Mouse (Mus musculus): ENCODE data around the gene Radil. TPM values are rescaled to one million over a fixed set of nuclear protein-coding genes. Genes with fewer than 3 reads are reported as not detected.

The Radil gene
- polyA plus RNA-seq, 1 experiment = 0.67 TPM

DNA sequence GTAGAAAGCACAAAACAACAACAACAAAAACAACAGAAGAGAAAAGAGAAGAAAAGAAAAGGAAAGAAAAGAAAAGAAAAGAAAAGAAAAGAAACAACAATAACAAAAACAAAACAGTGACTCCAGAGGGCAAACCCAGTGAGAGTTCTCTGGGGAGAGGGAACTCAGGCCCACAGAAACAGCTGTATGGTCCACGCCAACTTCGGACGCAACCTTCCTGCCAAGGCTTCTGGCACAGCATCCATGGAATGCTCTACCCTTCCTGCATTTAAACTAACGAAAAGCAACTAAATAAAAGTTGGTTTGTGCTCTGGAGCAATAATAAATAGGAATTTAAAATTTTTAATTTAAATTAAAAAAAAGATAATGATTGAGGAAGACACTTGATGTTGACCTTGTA lies 5.8 kb upstream of the Radil start:
- Histone ChIP-seq H3K4me1 (ENCODE audit: control insufficient read depth, insufficient read depth, low read length) (no peaks in the 10 kb centered on the region), H3K4me3 (ENCODE audit: insufficient read depth, low read depth, low read length) (no peak overlapping the region), H3K27me3 (replicated peaks; ENCODE audit: control insufficient read depth, insufficient read depth, low read length) (no peaks in the 10 kb centered on the region), H3K27ac (ENCODE audit: insufficient read depth, low read depth, low read length) (no peak overlapping the region), H3K36me3 (ENCODE audit: control insufficient read depth, insufficient read depth, low read length) (no peaks in the 10 kb centered on the region)
- DNase-seq = no peak
- WGBS = 94% methylated on average over 4 of the region's 4 CpGs
- TF ChIP-seq POLR2A (IDR thresholded peaks at IDR 0.05; ENCODE audit: low read depth, low read length) (no peak), CTCF (conservative IDR thresholded peaks at IDR 0.05; ENCODE audit: insufficient read depth, insufficient read length, low read depth, low read length) (no peak)

DNA sequence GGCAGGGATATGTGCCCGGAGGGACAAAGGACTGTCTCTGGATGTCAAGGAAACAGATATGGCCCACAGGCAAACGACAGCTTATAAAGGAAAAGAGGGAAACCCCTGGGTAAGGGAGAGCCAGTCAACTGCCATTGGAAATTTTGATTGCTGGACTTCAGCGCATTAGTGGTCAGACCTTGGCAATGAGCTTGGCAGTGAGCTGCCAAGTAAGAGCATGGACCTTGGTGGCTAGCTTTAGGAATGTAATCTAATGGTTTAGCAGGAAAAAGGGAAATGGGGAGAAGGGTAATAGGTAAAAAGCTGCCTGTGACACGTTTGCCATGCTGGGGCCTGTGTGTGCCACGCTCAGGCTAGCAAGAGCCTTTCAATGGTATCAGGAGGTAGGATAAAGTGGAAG lies 5.0 kb upstream of the Radil start:
- H3K27me3 ChIP-seq (replicated peaks; ENCODE audit: control insufficient read depth, insufficient read depth, low read length) = no peaks in the 10 kb centered on the region
- DNase-seq = no peak
- no peak for TF ChIP-seq POLR2A (IDR thresholded peaks at IDR 0.05; ENCODE audit: low read depth, low read length)
- no peak for TF ChIP-seq CTCF (conservative IDR thresholded peaks at IDR 0.05; ENCODE audit: insufficient read depth, insufficient read length, low read depth, low read length)
- H3K4me1 ChIP-seq (ENCODE audit: control insufficient read depth, insufficient read depth, low read length) = no peaks in the 10 kb centered on the region
- no peak overlapping the region for H3K27ac ChIP-seq (ENCODE audit: insufficient read depth, low read depth, low read length)
- no peak overlapping the region for H3K4me3 ChIP-seq (ENCODE audit: insufficient read depth, low read depth, low read length)
- H3K36me3 ChIP-seq (ENCODE audit: control insufficient read depth, insufficient read depth, low read length) = no peaks in the 10 kb centered on the region
- 77% methylated on average over 5 of the region's 5 CpGs for WGBS

GRCm38 (mm10) chr5:142549961-142550705 lies 765 bp downstream of the Radil start:
- Histone ChIP-seq H3K4me1 (ENCODE audit: control insufficient read depth, insufficient read depth, low read length) (no peaks in the 10 kb centered on the region), H3K27me3 (replicated peaks; ENCODE audit: control insufficient read depth, insufficient read depth, low read length) (no peaks in the 10 kb centered on the region), H3K36me3 (ENCODE audit: control insufficient read depth, insufficient read depth, low read length) (no peaks in the 10 kb centered on the region), H3K27ac (ENCODE audit: insufficient read depth, low read depth, low read length) (no peak overlapping the region), H3K4me3 (ENCODE audit: insufficient read depth, low read depth, low read length) (peak overlapping the region; percentile 42)
- WGBS = 10% methylated on average over 31 of the region's 31 CpGs
- TF ChIP-seq POLR2A (IDR thresholded peaks at IDR 0.05; ENCODE audit: low read depth, low read length) (no peak), CTCF (conservative IDR thresholded peaks at IDR 0.05; ENCODE audit: insufficient read depth, insufficient read length, low read depth, low read length) (no peak)
- peak; percentile 4 for DNase-seq

DNA sequence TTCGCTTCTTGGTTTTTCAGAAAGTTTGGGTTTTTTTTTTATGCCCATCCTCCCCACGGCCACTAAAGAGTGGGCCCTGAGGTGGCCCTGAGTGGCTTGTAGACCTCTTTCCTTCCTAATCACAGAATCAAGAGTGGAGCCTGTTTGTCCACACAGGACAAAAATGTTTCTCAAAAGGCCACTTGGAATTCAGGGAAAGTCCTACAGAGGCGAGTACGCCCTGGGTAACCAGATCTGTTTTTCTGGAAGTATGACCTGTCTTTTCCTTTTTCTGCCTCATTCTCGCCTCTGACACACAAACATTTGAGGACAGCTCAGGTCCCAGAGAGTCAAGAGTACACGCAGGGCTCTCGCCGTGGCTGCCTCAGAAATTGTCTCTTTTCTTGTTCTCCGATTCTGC lies 1.5 kb downstream of the Radil start:
- no peak overlapping the region for H3K27ac ChIP-seq (ENCODE audit: insufficient read depth, low read depth, low read length)
- 64% methylated on average over 9 of the region's 9 CpGs for WGBS
- no peaks in the 10 kb centered on the region for H3K36me3 ChIP-seq (ENCODE audit: control insufficient read depth, insufficient read depth, low read length)
- H3K27me3 ChIP-seq (replicated peaks; ENCODE audit: control insufficient read depth, insufficient read depth, low read length) = no peaks in the 10 kb centered on the region
- no peak overlapping the region for H3K4me3 ChIP-seq (ENCODE audit: insufficient read depth, low read depth, low read length)
- H3K4me1 ChIP-seq (ENCODE audit: control insufficient read depth, insufficient read depth, low read length) = no peaks in the 10 kb centered on the region
- no peak for DNase-seq
- TF ChIP-seq CTCF (conservative IDR thresholded peaks at IDR 0.05; ENCODE audit: insufficient read depth, insufficient read length, low read depth, low read length) = no peak
- TF ChIP-seq POLR2A (IDR thresholded peaks at IDR 0.05; ENCODE audit: low read depth, low read length) = no peak

DNA sequence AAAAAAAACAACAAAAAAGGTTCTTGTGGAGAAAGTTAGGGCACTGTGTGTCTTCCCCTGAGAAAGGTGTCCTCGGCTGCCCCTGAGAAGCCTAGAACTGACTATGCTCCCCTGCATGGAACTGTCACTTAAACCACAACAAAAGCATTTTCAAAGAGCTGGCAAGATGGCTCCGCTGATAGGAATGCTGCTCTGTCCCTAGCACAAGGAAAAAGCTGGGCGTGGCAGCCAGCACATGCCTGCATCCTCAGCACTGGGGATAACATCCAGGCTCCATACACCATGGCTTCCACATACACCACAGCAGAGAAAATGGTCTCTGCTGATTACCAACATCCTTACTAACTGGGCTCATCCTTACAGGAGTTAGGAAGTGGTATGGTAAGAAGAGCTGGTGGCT lies 3.8 kb downstream of the Radil start:
- Histone ChIP-seq H3K27ac (ENCODE audit: insufficient read depth, low read depth, low read length) (no peak overlapping the region), H3K36me3 (ENCODE audit: control insufficient read depth, insufficient read depth, low read length) (no peaks in the 10 kb centered on the region), H3K27me3 (replicated peaks; ENCODE audit: control insufficient read depth, insufficient read depth, low read length) (no peaks in the 10 kb centered on the region), H3K4me1 (ENCODE audit: control insufficient read depth, insufficient read depth, low read length) (no peaks in the 10 kb centered on the region), H3K4me3 (ENCODE audit: insufficient read depth, low read depth, low read length) (no peak overlapping the region)
- TF ChIP-seq POLR2A (IDR thresholded peaks at IDR 0.05; ENCODE audit: low read depth, low read length) = no peak
- TF ChIP-seq CTCF (conservative IDR thresholded peaks at IDR 0.05; ENCODE audit: insufficient read depth, insufficient read length, low read depth, low read length) = no peak
- no peak for DNase-seq
- 87% methylated on average over 3 of the region's 3 CpGs for WGBS

DNA sequence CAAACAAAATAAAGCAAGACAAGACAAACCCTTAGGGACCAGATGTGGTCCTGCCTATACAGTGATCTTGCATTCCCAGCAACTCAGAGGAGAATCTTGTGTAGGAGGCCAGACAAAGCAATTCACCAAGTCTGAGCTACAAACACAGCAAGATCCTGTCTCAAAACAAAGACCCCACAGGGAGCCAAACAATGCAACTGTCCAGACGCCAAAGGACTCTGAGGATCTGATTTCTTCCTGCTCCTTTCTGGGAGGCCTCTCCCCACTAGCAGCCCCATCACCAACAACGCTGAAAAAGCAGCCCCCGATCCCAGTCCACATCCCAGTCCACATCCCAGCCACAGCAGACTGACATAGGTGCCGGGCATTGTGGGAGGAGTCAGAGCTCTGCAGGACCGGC lies 4.6 kb downstream of the Radil start:
- WGBS = 44% methylated on average over 5 of the region's 5 CpGs
- TF ChIP-seq CTCF (conservative IDR thresholded peaks at IDR 0.05; ENCODE audit: insufficient read depth, insufficient read length, low read depth, low read length) = no peak
- no peak for TF ChIP-seq POLR2A (IDR thresholded peaks at IDR 0.05; ENCODE audit: low read depth, low read length)
- Histone ChIP-seq H3K36me3 (ENCODE audit: control insufficient read depth, insufficient read depth, low read length) (no peaks in the 10 kb centered on the region), H3K27me3 (replicated peaks; ENCODE audit: control insufficient read depth, insufficient read depth, low read length) (no peaks in the 10 kb centered on the region), H3K4me1 (ENCODE audit: control insufficient read depth, insufficient read depth, low read length) (no peaks in the 10 kb centered on the region), H3K27ac (ENCODE audit: insufficient read depth, low read depth, low read length) (no peak overlapping the region), H3K4me3 (ENCODE audit: insufficient read depth, low read depth, low read length) (no peak overlapping the region)
- DNase-seq = no peak

DNA sequence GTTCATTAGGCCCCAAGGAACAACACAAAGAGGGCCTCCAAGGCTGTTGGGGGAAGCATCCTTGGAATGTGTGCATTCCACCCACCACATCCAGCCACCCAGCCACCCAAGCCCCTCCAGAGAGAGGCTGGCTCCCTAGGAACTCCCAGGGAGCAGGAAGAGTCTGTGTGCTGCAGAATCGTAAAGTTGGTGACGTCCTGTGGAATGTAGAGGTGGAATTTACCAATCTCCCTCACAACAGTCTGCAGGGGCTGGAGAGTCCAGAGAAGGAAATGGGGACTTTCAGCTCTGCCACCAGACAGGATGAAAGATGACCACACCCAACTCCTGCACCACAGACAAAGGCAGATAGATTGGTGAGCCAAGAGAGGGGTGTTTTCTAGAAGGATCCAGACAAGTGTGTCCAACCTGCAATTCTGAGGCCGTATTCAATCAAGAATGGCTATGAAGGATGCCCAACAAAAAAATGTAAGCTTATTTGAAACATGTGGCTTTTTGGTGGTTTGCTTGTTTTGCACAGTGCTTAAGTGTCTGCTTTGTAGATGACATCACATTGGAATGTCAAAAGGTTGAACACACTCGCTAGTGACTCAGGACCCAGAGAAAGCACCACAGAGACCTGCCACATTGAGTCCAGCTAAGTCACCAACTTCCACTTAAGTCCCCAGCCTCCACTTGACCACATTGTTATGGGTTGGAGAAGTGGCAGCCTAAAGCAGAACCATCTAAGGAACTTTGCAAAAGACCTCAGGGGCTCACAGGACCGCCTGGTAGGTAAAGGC lies 5.7 kb downstream of the Radil start:
- TF ChIP-seq CTCF (conservative IDR thresholded peaks at IDR 0.05; ENCODE audit: insufficient read depth, insufficient read length, low read depth, low read length) (no peak), POLR2A (IDR thresholded peaks at IDR 0.05; ENCODE audit: low read depth, low read length) (no peak)
- Histone ChIP-seq H3K27me3 (replicated peaks; ENCODE audit: control insufficient read depth, insufficient read depth, low read length) (no peaks in the 10 kb centered on the region), H3K36me3 (ENCODE audit: control insufficient read depth, insufficient read depth, low read length) (no peaks in the 10 kb centered on the region), H3K4me3 (ENCODE audit: insufficient read depth, low read depth, low read length) (no peak overlapping the region), H3K27ac (ENCODE audit: insufficient read depth, low read depth, low read length) (no peak overlapping the region), H3K4me1 (ENCODE audit: control insufficient read depth, insufficient read depth, low read length) (no peaks in the 10 kb centered on the region)
- no peak for DNase-seq
- WGBS = 59% methylated on average over 5 of the region's 5 CpGs
